Mouse (Mus musculus): ENCODE measurements at regions not wholly inside any gene's neighbourhood (a gene's known extent, or its start where the extent isn't known, plus 50 kb on each side); places are given as distances from the start of the nearest gene placed in this dataset.
A peak's percentile ranks its signal among the peaks of the same experiment; 100 is the strongest.

DNA sequence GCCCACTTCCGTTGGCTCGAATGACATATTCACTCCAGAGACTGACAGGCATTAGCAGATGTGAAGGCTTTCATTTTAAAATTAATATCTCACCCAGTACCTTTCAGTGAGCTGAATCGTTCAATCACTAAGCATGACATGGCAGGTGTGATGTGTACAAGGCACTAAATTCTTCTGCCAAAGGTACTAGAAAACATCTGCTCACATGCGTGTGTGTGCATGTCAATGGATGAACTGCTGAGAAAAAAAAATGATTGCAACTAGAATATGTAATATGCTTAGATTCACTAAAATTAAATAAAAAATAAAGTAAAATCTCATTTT, 191.6 kb upstream of the Mageb18 start:
- no peak for DNase-seq (ENCODE audit: low spot score in 2 of 2)

- peak in 1 of 2 experiments; percentile 2 for DNase-seq (ENCODE audit: low spot score in 2 of 2)
Measured at GRCm38 (mm10) chrX:92790323-92791022, 191.1 kb upstream of the Mageb18 start.

DNA sequence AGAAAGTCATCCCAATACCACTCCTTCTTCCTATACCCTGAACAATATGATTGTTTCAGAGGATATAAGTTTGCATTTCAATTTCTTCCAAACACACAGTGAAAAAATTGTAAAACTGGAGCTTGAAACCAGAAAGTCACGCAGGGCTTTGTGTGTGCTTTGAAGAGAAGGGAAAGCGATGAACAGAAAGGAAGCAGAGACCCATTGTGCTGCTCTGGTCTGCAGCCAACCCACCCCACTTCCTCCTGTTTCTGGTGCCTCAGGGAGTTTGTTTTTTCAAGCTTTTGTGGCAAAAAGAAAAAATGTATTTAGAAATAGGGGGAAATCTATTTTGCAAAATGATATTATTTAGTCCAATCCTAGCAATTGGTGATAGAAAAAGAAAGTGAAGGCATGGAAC, 187.4 kb upstream of the Mageb18 start:
- no peak for DNase-seq (ENCODE audit: low spot score in 2 of 2)

- no peak for DNase-seq (ENCODE audit: low spot score in 2 of 2)
Measured at GRCm38 (mm10) chrX:92740026-92740425, 140.7 kb upstream of the Mageb18 start.

DNA sequence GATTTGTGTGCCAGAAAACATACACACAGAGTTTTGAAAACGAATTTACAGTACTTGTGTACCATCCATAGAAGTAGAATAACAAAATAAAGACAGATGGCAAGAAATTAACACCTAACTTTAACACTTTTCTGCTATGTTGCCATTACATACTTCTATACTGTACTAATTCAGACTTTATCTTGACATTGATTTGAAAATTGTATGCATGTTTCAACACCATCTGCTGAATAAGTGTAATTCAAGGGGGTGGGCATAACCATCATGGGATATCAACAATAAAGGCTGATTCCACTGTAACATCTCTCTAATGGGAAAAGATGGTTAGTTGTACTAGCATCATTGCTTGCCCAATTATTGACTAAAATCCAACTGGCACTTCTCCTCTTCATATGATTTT, 110.9 kb upstream of the Mageb18 start:
- DNase-seq (ENCODE audit: low spot score in 2 of 2), result no peak

GRCm38 (mm10) chrX:92679761-92680160, 80.4 kb upstream of the Mageb18 start:
- DNase-seq (ENCODE audit: low spot score in 2 of 2), result no peak

- DNase-seq (ENCODE audit: low spot score in 2 of 2), result peak in 1 of 2 experiments; percentile 3
Measured at GRCm38 (mm10) chrX:92661168-92661567, 61.8 kb upstream of the Mageb18 start.

Data from frontal cortex, postnatal 36 days (tissue).